Mouse (Mus musculus) lung, postnatal 36 days (tissue): ENCODE data around the gene Ppp2r3a.

Experiments used
- DNase-seq: peaks from one replicate; pipeline ENCODE4 v3.0.0; 2022; ENCODE audit warnings: mixed read lengths

The Ppp2r3a gene

GRCm38 (mm10) chr9:101152872-101153271 lies 98.7 kb downstream of the Ppp2r3a start:
- DNase-seq = no peak

GRCm38 (mm10) chr9:101143635-101144034 lies 108.0 kb downstream of the Ppp2r3a start:
- no peak for DNase-seq

- DNase-seq = no peak
Observed at GRCm38 (mm10) chr9:101114182-101114884, 137.3 kb downstream of the Ppp2r3a start.

- DNase-seq = no peak
Observed at GRCm38 (mm10) chr9:101113317-101113716, 138.3 kb downstream of the Ppp2r3a start.

- DNase-seq = peak; percentile 46
Observed at GRCm38 (mm10) chr9:101110013-101110412, 141.6 kb downstream of the Ppp2r3a start.

- DNase-seq = no peak
Observed at GRCm38 (mm10) chr9:101107386-101107785, 144.2 kb downstream of the Ppp2r3a start.

- no peak for DNase-seq
Observed at GRCm38 (mm10) chr9:101105735-101106134, 145.9 kb downstream of the Ppp2r3a start.

- DNase-seq = no peak
Observed at GRCm38 (mm10) chr9:101104931-101105330, 146.7 kb downstream of the Ppp2r3a start.

- DNase-seq = no peak
Observed at GRCm38 (mm10) chr9:101102288-101102687, 149.3 kb downstream of the Ppp2r3a start.

- no peak for DNase-seq
Observed at GRCm38 (mm10) chr9:101101547-101101946, 150.0 kb downstream of the Ppp2r3a start.

GRCm38 (mm10) chr9:101100163-101100562 lies 151.4 kb downstream of the Ppp2r3a start:
- no peak for DNase-seq

- DNase-seq = peak; percentile 37
Observed at GRCm38 (mm10) chr9:101099445-101099844, 152.2 kb downstream of the Ppp2r3a start.

GRCm38 (mm10) chr9:101097542-101097941 lies 154.1 kb downstream of the Ppp2r3a start:
- DNase-seq = no peak

GRCm38 (mm10) chr9:101096461-101096860 lies 155.1 kb downstream of the Ppp2r3a start:
- no peak for DNase-seq

GRCm38 (mm10) chr9:101095425-101095824 lies 156.2 kb downstream of the Ppp2r3a start:
- no peak for DNase-seq

- DNase-seq = no peak
Observed at GRCm38 (mm10) chr9:101083728-101084127, 167.9 kb downstream of the Ppp2r3a start.

GRCm38 (mm10) chr9:101080046-101080685 lies 171.4 kb downstream of the Ppp2r3a start:
- DNase-seq = peak; percentile 56

GRCm38 (mm10) chr9:101078579-101078978 lies 173.0 kb downstream of the Ppp2r3a start:
- DNase-seq = no peak

GRCm38 (mm10) chr9:101077486-101077885 lies 174.1 kb downstream of the Ppp2r3a start:
- no peak for DNase-seq

GRCm38 (mm10) chr9:101076095-101076875 lies 175.3 kb downstream of the Ppp2r3a start:
- peak; percentile 61 for DNase-seq

- no peak for DNase-seq
Observed at GRCm38 (mm10) chr9:101075694-101076093, 175.9 kb downstream of the Ppp2r3a start.

GRCm38 (mm10) chr9:101075091-101075581 lies 176.5 kb downstream of the Ppp2r3a start:
- peak; percentile 49 for DNase-seq

GRCm38 (mm10) chr9:101074332-101075021 lies 177.1 kb downstream of the Ppp2r3a start:
- DNase-seq = peak; percentile 92
